Mouse (Mus musculus) limb, embryonic 14.5 days (tissue): ENCODE measurements around the gene Timm8a2. TPM values are rescaled to one million over a fixed set of nuclear protein-coding genes. Genes with fewer than 3 reads are reported as not detected.

Source experiments
- ATAC-seq: fragments of 200-750 bp; cut with Nextera tagmentation; 2 replicates; pipeline ENCODE4 v1.8.0; 2017; ENCODE audit warnings: low read depth, moderate number of reproducible peaks, moderate TSS enrichment; ENCODE audit not compliant: low FRiP score
- DNase-seq: peaks from one replicate; pipeline ENCODE4 v3.0.0-alpha.2; 2015; ENCODE audit warnings: low spot score
- H3K27ac ChIP-seq: fragments of 300-500 bp; sonication (generic); replicated peaks from 2 replicates; pipeline ENCODE4 v1.5.1; 2014; ENCODE audit warnings: low read depth, mild to moderate bottlenecking, low read length, moderate library complexity, mixed read lengths
- H3K27me3 ChIP-seq: fragments of 300-500 bp; sonication (generic); 2 replicates; pipeline ENCODE4 v1.6.1; 2014; ENCODE audit warnings: low read length, mixed read lengths; ENCODE audit not compliant: control insufficient read depth, insufficient read depth
- H3K36me3 ChIP-seq: fragments of 300-500 bp; sonication (generic); 2 replicates; pipeline ENCODE4 v1.6.1; 2014; ENCODE audit warnings: mild to moderate bottlenecking, low read length, moderate library complexity, mixed read lengths; ENCODE audit not compliant: control insufficient read depth, insufficient read depth
- H3K4me1 ChIP-seq: fragments of 300-500 bp; sonication (generic); 2 replicates; pipeline ENCODE4 v1.6.1; 2014; ENCODE audit warnings: antibody characterized with exemption, low read length, mixed read lengths; ENCODE audit not compliant: control insufficient read depth, insufficient read depth
- H3K4me2 ChIP-seq: fragments of 300-500 bp; sonication (generic); replicated peaks from 2 replicates; pipeline ENCODE4 v1.6.1; 2014; ENCODE audit warnings: low read depth, mild to moderate bottlenecking, low read length, moderate library complexity; ENCODE audit not compliant: severe bottlenecking
- H3K4me3 ChIP-seq: fragments of 300-500 bp; sonication (generic); replicated peaks from 2 replicates; pipeline ENCODE4 v1.5.1; 2014; ENCODE audit warnings: low read length
- H3K9ac ChIP-seq: fragments of 300-500 bp; sonication (generic); 2 replicates; pipeline ENCODE4 v1.6.1; 2014; ENCODE audit warnings: mild to moderate bottlenecking, low read depth, low read length, moderate library complexity; ENCODE audit not compliant: severe bottlenecking
- H3K9me3 ChIP-seq: fragments of 300-500 bp; sonication (generic); 2 replicates; pipeline ENCODE4 v1.6.1; 2016; ENCODE audit warnings: low read length; ENCODE audit not compliant: control insufficient read depth
- POLR2A ChIP-seq: fragments of 200-500 bp; IDR thresholded peaks from 2 replicates; pipeline ENCODE4 v1.8.0; 2012; ENCODE audit warnings: inconsistent platforms, mild to moderate bottlenecking, moderate library complexity, borderline replicate concordance; ENCODE audit not compliant: insufficient read depth, insufficient read length; ENCODE audit errors: extremely low read depth
- WGBS: fragments of 180-500 bp; shearing (Covaris S2); extraction: QIAGEN DNeasy Blood & Tissue Kit; methylation state at CpG from one replicate; pipeline ENCODE4 v1.1.7; 2014; 5-methylcytosine and 5-hydroxymethylcytosine counted together
- polyA plus RNA-seq, 2 experiments: library from polyadenylated mRNA; depleted of rRNA in 1 of 2; stranded (reverse) in 1 of 2; unstranded in 1 of 2; fragments of >200 nt; fragmentation: Nextera tagmentation in 1 of 2; extraction: Ambion mirVana in 1 of 2; gene quantifications; 2 replicates each; pipeline versions ENCODE4 v1.2.1 to v1.2.3; 2012 to 2014

Gene Timm8a2
- polyA plus RNA-seq, 2 experiments: 0.20 TPM; not detected in 1

GRCm38 (mm10) chr14:122010301-122010700, 24.2 kb upstream of the Timm8a2 start:
- Histone ChIP-seq H3K9ac (no peak overlapping the region), H3K4me2 (no peak overlapping the region), H3K4me3 (no peak overlapping the region), H3K27ac (no peak overlapping the region), H3K4me1 (0 out of 2 replicates have a peak, but pooled peaks cover 3% of the 10 kb centered on the region), H3K9me3 (no peaks in the 10 kb centered on the region), H3K27me3 (no peaks in the 10 kb centered on the region), H3K36me3 (peaks cover 24% of the 10 kb centered on the region)
- no peak for TF ChIP-seq POLR2A
- DNase-seq: no peak
- ATAC-seq: no peak
- 67% methylated on average over 7 of the region's 7 CpGs for WGBS

- Histone ChIP-seq H3K9ac (no peak overlapping the region), H3K4me3 (no peak overlapping the region), H3K9me3 (no peaks in the 10 kb centered on the region), H3K4me1 (peaks cover 6% of the 10 kb centered on the region), H3K27me3 (no peaks in the 10 kb centered on the region), H3K4me2 (no peak overlapping the region), H3K27ac (no peak overlapping the region), H3K36me3 (peaks cover 24% of the 10 kb centered on the region)
- TF ChIP-seq POLR2A: no peak
- DNase-seq: no peak
- no peak for ATAC-seq
- WGBS: 91% methylated on average over 8 of the region's 8 CpGs
Observed at GRCm38 (mm10) chr14:122011768-122012167, 22.7 kb upstream of the Timm8a2 start.

GRCm38 (mm10) chr14:122012193-122012592, 22.3 kb upstream of the Timm8a2 start:
- WGBS: 76% methylated on average over 5 of the region's 5 CpGs
- H3K27me3 ChIP-seq: no peaks in the 10 kb centered on the region
- no peaks in the 10 kb centered on the region for H3K9me3 ChIP-seq
- no peak for DNase-seq
- peaks cover 24% of the 10 kb centered on the region for H3K36me3 ChIP-seq
- peak; percentile 51; the same call in 1 of the 2 replicates for ATAC-seq
- H3K4me3 ChIP-seq: no peak overlapping the region
- H3K4me2 ChIP-seq: no peak overlapping the region
- no peak overlapping the region for H3K27ac ChIP-seq
- no peak for TF ChIP-seq POLR2A
- no peak overlapping the region for H3K9ac ChIP-seq
- H3K4me1 ChIP-seq: peaks cover 10% of the 10 kb centered on the region

- peaks cover 14% of the 10 kb centered on the region for H3K4me1 ChIP-seq
- peak; percentile 42 for ATAC-seq
Observed at GRCm38 (mm10) chr14:122012814-122013213, 21.7 kb upstream of the Timm8a2 start.

GRCm38 (mm10) chr14:122013417-122013951, 21.0 kb upstream of the Timm8a2 start:
- TF ChIP-seq POLR2A: no peak
- Histone ChIP-seq H3K9ac (no peak overlapping the region), H3K27ac (no peak overlapping the region), H3K36me3 (peaks cover 24% of the 10 kb centered on the region), H3K27me3 (no peaks in the 10 kb centered on the region), H3K9me3 (no peaks in the 10 kb centered on the region), H3K4me3 (no peak overlapping the region), H3K4me1 (peaks cover 14% of the 10 kb centered on the region), H3K4me2 (no peak overlapping the region)
- DNase-seq: no peak
- 78% methylated on average over 14 of the region's 14 CpGs for WGBS
- ATAC-seq: no peak

More at GRCm38 (mm10) chr14:122012814-122013213, 21.7 kb upstream of the Timm8a2 start:
- Histone ChIP-seq H3K27me3 (no peaks in the 10 kb centered on the region), H3K4me2 (no peak overlapping the region), H3K9me3 (no peaks in the 10 kb centered on the region), H3K4me3 (no peak overlapping the region), H3K9ac (no peak overlapping the region), H3K27ac (no peak overlapping the region), H3K36me3 (peaks cover 24% of the 10 kb centered on the region)
- WGBS: 52% methylated on average over 13 of the region's 13 CpGs
- TF ChIP-seq POLR2A: no peak
- no peak for DNase-seq
